Mouse (Mus musculus) stomach, postnatal 0 days (tissue): ENCODE measurements around the gene Fxn.

ENCODE experiments used
- CTCF ChIP-seq: IDR thresholded peaks from 2 replicates; pipeline ENCODE4 v1.5.1; 2016; ENCODE audit warnings: antibody characterized with exemption, low read depth, mild to moderate bottlenecking, moderate library complexity
- EP300 ChIP-seq: optimal IDR thresholded peaks from 2 replicates; pipeline ENCODE3; 2016; ENCODE audit warnings: antibody characterized with exemption

- TF ChIP-seq EP300 (no peak), CTCF (no peak)
Observed at GRCm38 (mm10) chr19:24241799-24242546, 38.4 kb downstream of the Fxn start.
